Mouse (Mus musculus) forebrain, embryonic 11.5 days (tissue): ENCODE results near the gene Pyroxd2. TPM values are rescaled to one million over a fixed set of nuclear protein-coding genes. Genes with fewer than 3 reads are reported as not detected.
A peak's percentile ranks its signal among the peaks of the same experiment; 100 is the strongest.

Experiments used
- ATAC-seq: fragments of 200-750 bp; cut with Nextera tagmentation; replicated peaks from 2 replicates; pipeline ENCODE4 v1.8.0; 2017; ENCODE audit warnings: moderate TSS enrichment; ENCODE audit not compliant: low FRiP score
- DNase-seq: peaks from one replicate; pipeline ENCODE4 v3.0.0-alpha.2; 2017; ENCODE audit warnings: low spot score
- H3K27ac ChIP-seq: fragments of 300-500 bp; sonication (generic); 2 replicates; pipeline ENCODE4 v1.5.1; 2014; ENCODE audit warnings: low read depth, low read length
- H3K27me3 ChIP-seq: fragments of 300-500 bp; sonication (generic); 2 replicates; pipeline ENCODE4 v1.6.1; 2014; ENCODE audit warnings: mild to moderate bottlenecking, low read length, mixed read lengths; ENCODE audit not compliant: control insufficient read depth, insufficient read depth
- H3K36me3 ChIP-seq: fragments of 300-500 bp; sonication (generic); 2 replicates; pipeline ENCODE4 v1.6.1; 2014; ENCODE audit warnings: mild to moderate bottlenecking, low read length, moderate library complexity, mixed read lengths; ENCODE audit not compliant: control insufficient read depth, insufficient read depth
- H3K4me1 ChIP-seq: fragments of 300-500 bp; sonication (generic); replicated peaks from 2 replicates; pipeline ENCODE4 v1.6.1; 2014; ENCODE audit warnings: low read length, mixed read lengths; ENCODE audit not compliant: control insufficient read depth, insufficient read depth
- H3K4me2 ChIP-seq: fragments of 300-500 bp; sonication (generic); 2 replicates; pipeline ENCODE4 v1.6.1; 2014; ENCODE audit warnings: low read depth, mild to moderate bottlenecking, low read length, moderate library complexity, mixed read lengths; ENCODE audit not compliant: severe bottlenecking
- H3K4me3 ChIP-seq: fragments of 300-500 bp; sonication (generic); 2 replicates; pipeline ENCODE4 v1.5.1; 2014; ENCODE audit warnings: low read depth, low read length
- H3K9ac ChIP-seq: fragments of 300-500 bp; sonication (generic); 2 replicates; pipeline ENCODE4 v1.6.1; 2014; ENCODE audit warnings: low read length
- H3K9me3 ChIP-seq: fragments of 300-500 bp; sonication (generic); 2 replicates; pipeline ENCODE4 v1.6.1; 2016; ENCODE audit warnings: low read length, mixed read lengths; ENCODE audit not compliant: control insufficient read depth
- WGBS: fragments of 180-500 bp; shearing (Covaris S2); extraction: QIAGEN DNeasy Blood & Tissue Kit; methylation state at CpG from one replicate; pipeline ENCODE4 v1.1.7; 2014; 5-methylcytosine and 5-hydroxymethylcytosine counted together
- polyA plus RNA-seq: library from polyadenylated mRNA; unstranded; fragments of >200 nt; fragmentation: Nextera tagmentation; extraction: Ambion mirVana; gene quantifications from 2 replicates; pipeline ENCODE4 v1.2.1, GENCODE M21; 2014

The Pyroxd2 gene
- polyA plus RNA-seq, 1 experiment from 2014 or later: 0.53 TPM

GRCm38 (mm10) chr19:42755148-42755870 is 2.7 kb upstream of the Pyroxd2 start:
- no peak overlapping the region for H3K27ac ChIP-seq
- no peaks in the 10 kb centered on the region for H3K36me3 ChIP-seq
- no peaks in the 10 kb centered on the region for H3K9me3 ChIP-seq
- WGBS: 85% methylated on average over 15 of the region's 15 CpGs
- DNase-seq (no peak), ATAC-seq (no peak)
- H3K9ac ChIP-seq: no peak overlapping the region
- H3K4me3 ChIP-seq: no peak overlapping the region
- no peak overlapping the region for H3K4me2 ChIP-seq
- peaks cover 8% of the 10 kb centered on the region for H3K4me1 ChIP-seq
- H3K27me3 ChIP-seq: no peaks in the 10 kb centered on the region

DNA sequence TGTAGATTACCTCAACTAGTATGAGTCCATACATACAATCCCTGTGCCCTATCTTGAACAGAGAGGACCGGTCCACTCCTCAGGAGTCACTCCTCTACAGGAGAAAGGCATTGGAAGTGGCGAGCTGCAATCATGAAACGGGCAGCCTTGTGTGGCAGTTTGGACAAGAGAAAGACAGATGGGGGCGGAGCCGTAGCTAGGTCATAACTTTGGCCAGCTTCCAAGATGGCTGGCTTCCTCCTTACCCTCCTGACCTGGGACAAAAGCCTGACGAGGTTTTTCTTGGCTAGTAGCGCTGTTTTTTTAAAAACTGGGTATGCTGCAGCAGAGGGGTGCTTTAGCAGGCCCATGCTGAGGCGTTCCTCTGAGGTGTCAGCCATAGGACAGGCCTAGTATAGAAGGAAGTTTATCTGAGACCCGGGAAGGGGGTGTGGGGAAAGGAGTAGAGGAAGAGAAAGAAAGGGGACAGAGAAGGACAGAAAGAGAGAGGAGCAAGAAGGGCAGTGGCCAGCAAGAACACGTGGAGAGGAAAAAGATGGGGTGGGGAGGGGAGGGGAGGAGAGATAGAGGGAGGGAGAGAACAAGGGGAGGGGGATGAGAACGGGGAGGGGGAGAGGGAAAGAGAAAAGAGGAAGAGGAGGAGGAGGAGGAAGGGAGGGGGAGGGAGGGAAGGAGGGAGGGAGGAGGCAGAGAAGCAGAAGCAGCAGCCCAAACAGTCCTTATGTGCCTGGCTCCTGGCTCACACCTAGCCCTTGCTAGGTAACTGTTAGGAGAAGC is 754 bp upstream of the Pyroxd2 start:
- H3K4me1 ChIP-seq: peaks cover 8% of the 10 kb centered on the region
- no peaks in the 10 kb centered on the region for H3K36me3 ChIP-seq
- 39% methylated on average over 11 of the region's 11 CpGs for WGBS

DNA sequence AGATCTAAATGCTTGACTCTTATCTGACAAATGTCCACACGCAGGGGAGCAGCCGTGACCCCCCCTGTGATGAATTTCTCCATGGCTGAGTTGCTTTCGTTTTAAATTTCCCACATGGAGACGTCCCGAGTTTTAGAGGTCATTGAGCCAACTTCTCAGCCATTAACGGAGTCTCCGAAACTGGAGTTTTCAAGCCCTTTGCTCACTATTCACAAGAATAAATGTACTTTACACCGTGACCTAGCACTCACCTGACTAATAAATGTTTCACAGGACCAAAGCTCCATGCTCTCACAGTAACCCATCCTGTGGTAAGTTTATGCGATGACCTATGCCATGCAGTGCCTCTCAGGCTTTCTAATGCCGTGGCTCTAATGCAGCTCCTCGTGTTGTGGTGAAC is 2.4 kb downstream of the Pyroxd2 start:
- H3K4me2 ChIP-seq: no peak overlapping the region
- H3K36me3 ChIP-seq: no peaks in the 10 kb centered on the region
- H3K27ac ChIP-seq: no peak overlapping the region
- 85% methylated on average over 11 of the region's 11 CpGs for WGBS
- H3K4me3 ChIP-seq: no peak overlapping the region
- no peaks in the 10 kb centered on the region for H3K27me3 ChIP-seq
- H3K9ac ChIP-seq: no peak overlapping the region
- peaks cover 8% of the 10 kb centered on the region for H3K4me1 ChIP-seq
- DNase-seq (no peak), ATAC-seq (no peak)
- H3K9me3 ChIP-seq: no peaks in the 10 kb centered on the region

More for the DNA sequence above, 754 bp upstream of the Pyroxd2 start:
- no peak overlapping the region for H3K27ac ChIP-seq
- H3K27me3 ChIP-seq: no peaks in the 10 kb centered on the region
- no peak overlapping the region for H3K4me3 ChIP-seq
- no peak overlapping the region for H3K9ac ChIP-seq
- peak overlapping the region; percentile 52; the same call in 1 of the 2 replicates for H3K4me2 ChIP-seq
- H3K9me3 ChIP-seq: no peaks in the 10 kb centered on the region
- ATAC-seq (peak; percentile 28; the same call in 1 of the 2 replicates), DNase-seq (peak; percentile 63)

DNA sequence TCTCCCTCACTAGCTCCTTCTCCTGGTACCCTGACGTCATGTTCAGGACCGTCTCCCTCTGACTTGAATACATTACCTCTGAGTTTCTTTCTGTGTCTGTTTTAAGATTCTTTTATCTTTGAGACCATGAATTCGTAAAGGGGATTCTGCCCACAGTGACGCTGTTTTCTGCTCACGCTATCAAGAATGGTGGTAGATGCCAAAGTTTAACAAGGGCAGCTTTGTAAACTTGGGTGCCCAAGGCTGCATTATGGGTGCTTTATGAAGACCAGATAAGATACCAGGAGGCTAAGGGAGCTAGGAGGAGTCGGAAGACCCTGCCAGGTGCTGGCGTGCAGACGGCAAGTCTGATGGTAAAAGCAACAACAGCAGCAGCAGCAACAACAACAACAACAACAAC is 5.9 kb downstream of the Pyroxd2 start:
- DNase-seq (no peak), ATAC-seq (no peak)
- H3K27ac ChIP-seq: no peak overlapping the region
- no peaks in the 10 kb centered on the region for H3K9me3 ChIP-seq
- no peaks in the 10 kb centered on the region for H3K27me3 ChIP-seq
- no peaks in the 10 kb centered on the region for H3K4me1 ChIP-seq
- 93% methylated on average over 8 of the region's 8 CpGs for WGBS
- H3K9ac ChIP-seq: no peak overlapping the region
- no peak overlapping the region for H3K4me3 ChIP-seq
- no peak overlapping the region for H3K4me2 ChIP-seq
- H3K36me3 ChIP-seq: no peaks in the 10 kb centered on the region

- H3K4me1 ChIP-seq: no peaks in the 10 kb centered on the region
- H3K9me3 ChIP-seq: no peaks in the 10 kb centered on the region
- no peak overlapping the region for H3K27ac ChIP-seq
- ATAC-seq (no peak), DNase-seq (no peak)
- no peak overlapping the region for H3K9ac ChIP-seq
- H3K4me3 ChIP-seq: no peak overlapping the region
- WGBS: 85% methylated on average over 4 of the region's 4 CpGs
- H3K4me2 ChIP-seq: no peak overlapping the region
- H3K27me3 ChIP-seq: no peaks in the 10 kb centered on the region
- no peaks in the 10 kb centered on the region for H3K36me3 ChIP-seq
Observed at GRCm38 (mm10) chr19:42745869-42746224, 6.7 kb downstream of the Pyroxd2 start.

GRCm38 (mm10) chr19:42745084-42745868 is 7.3 kb downstream of the Pyroxd2 start:
- ATAC-seq (no peak), DNase-seq (no peak)
- H3K36me3 ChIP-seq: no peaks in the 10 kb centered on the region
- no peak overlapping the region for H3K4me2 ChIP-seq
- H3K9ac ChIP-seq: no peak overlapping the region
- H3K27me3 ChIP-seq: no peaks in the 10 kb centered on the region
- no peak overlapping the region for H3K4me3 ChIP-seq
- 73% methylated on average over 9 of the region's 9 CpGs for WGBS
- no peaks in the 10 kb centered on the region for H3K4me1 ChIP-seq
- H3K27ac ChIP-seq: no peak overlapping the region
- H3K9me3 ChIP-seq: no peaks in the 10 kb centered on the region

GRCm38 (mm10) chr19:42744162-42744586 is 8.4 kb downstream of the Pyroxd2 start:
- ATAC-seq (peak; percentile 46; the same call in 1 of the 2 replicates), DNase-seq (peak; percentile 74)
- no peak overlapping the region for H3K9ac ChIP-seq
- H3K27ac ChIP-seq: no peak overlapping the region
- no peak overlapping the region for H3K4me2 ChIP-seq
- H3K27me3 ChIP-seq: no peaks in the 10 kb centered on the region
- no peaks in the 10 kb centered on the region for H3K4me1 ChIP-seq
- 38% methylated on average over 4 of the region's 4 CpGs for WGBS
- H3K36me3 ChIP-seq: no peaks in the 10 kb centered on the region
- no peaks in the 10 kb centered on the region for H3K9me3 ChIP-seq
- no peak overlapping the region for H3K4me3 ChIP-seq

DNA sequence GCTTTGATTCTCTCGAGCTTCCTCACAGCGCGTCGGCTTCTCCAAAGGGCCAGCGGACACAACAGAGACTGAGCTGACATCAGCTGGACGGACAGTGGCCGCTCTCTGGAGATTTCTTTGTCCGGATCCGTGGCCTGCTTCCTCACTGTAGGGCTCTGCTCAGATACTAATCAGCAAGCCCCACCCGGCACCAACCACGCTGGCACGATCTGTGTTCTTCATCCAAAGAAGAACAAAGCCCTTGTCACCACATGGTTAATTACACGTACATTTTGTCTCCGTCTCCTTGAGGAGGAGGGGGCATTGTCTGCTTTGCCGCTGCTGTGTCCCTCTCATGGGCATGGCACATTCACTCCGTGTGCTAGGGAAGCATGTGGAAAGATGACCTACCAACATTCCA is 9.3 kb downstream of the Pyroxd2 start:
- DNase-seq (no peak), ATAC-seq (no peak)
- Histone ChIP-seq H3K36me3 (no peaks in the 10 kb centered on the region), H3K27ac (no peak overlapping the region), H3K27me3 (no peaks in the 10 kb centered on the region), H3K4me3 (no peak overlapping the region), H3K9me3 (no peaks in the 10 kb centered on the region), H3K4me2 (no peak overlapping the region), H3K9ac (0 out of 2 replicates have a peak overlapping the region, but pooled peaks have one; percentile 4), H3K4me1 (no peaks in the 10 kb centered on the region)
- WGBS: 71% methylated on average over 16 of the region's 16 CpGs
